Mouse (Mus musculus): ENCODE results near the gene Bard1. TPM values are rescaled to one million over a fixed set of nuclear protein-coding genes. Genes with fewer than 3 reads are reported as not detected.

Bard1 gene
- polyA plus RNA-seq (2015; fragmentation: Nextera tagmentation; extraction: Ambion mirVana), result 1.5 and 1.7 TPM in 2 replicates

- Histone ChIP-seq H3K27me3 (ENCODE audit: insufficient read depth, low read length) (no peaks in the 10 kb centered on the region), H3K36me3 (replicated peaks; ENCODE audit: insufficient read depth, low read length) (no peaks in the 10 kb centered on the region), H3K4me1 (ENCODE audit: insufficient read depth) (peaks cover 23% of the 10 kb centered on the region), H3K27ac (ENCODE audit: low read depth) (peak within 1 kb of the TSS; percentile 88), H3K9me3 (ENCODE audit: low read length) (no peaks in the 10 kb centered on the region), H3K4me2 (ENCODE audit: low read depth, low read length) (peak within 1 kb of the TSS; percentile 82), H3K9ac (replicated peaks) (peak within 1 kb of the TSS; percentile 86), H3K4me3 (ENCODE audit: low read depth, low read length) (peak within 1 kb of the TSS; percentile 98)
- under 1% methylated on average over 69 of the region's 69 CpGs for WGBS (ENCODE audit: insufficient replicate concordance)
- TF ChIP-seq EP300 (IDR thresholded peaks at IDR 0.05; ENCODE audit: low read depth), result 0 out of 2 replicates have a peak, but pooled peaks have one; percentile 33
- TF ChIP-seq CTCF (IDR thresholded peaks at IDR 0.05; ENCODE audit: low read depth), result no peak
- peak; percentile 98 for ATAC-seq
- peak; percentile 98 for DNase-seq
Measured at GRCm38 (mm10) chr1:71102344-71103173, at the start of gene Bard1. TSS of gene Bard1 (minus strand) at chr1:71103146.

- Histone ChIP-seq H3K27ac (ENCODE audit: low read depth) (no peak overlapping the region), H3K36me3 (replicated peaks; ENCODE audit: insufficient read depth, low read length) (no peaks in the 10 kb centered on the region), H3K27me3 (ENCODE audit: insufficient read depth, low read length) (no peaks in the 10 kb centered on the region), H3K4me3 (ENCODE audit: low read depth, low read length) (no peak overlapping the region), H3K9me3 (ENCODE audit: low read length) (no peaks in the 10 kb centered on the region), H3K9ac (replicated peaks) (no peak overlapping the region), H3K4me2 (ENCODE audit: low read depth, low read length) (no peak overlapping the region), H3K4me1 (ENCODE audit: insufficient read depth) (no peaks in the 10 kb centered on the region)
- DNase-seq, result no peak
- ATAC-seq, result no peak
- WGBS (ENCODE audit: insufficient replicate concordance), result 76% methylated on average over 4 of the region's 4 CpGs
- TF ChIP-seq CTCF (IDR thresholded peaks at IDR 0.05; ENCODE audit: low read depth), result no peak
- TF ChIP-seq EP300 (IDR thresholded peaks at IDR 0.05; ENCODE audit: low read depth), result no peak
Measured at GRCm38 (mm10) chr1:71127171-71127570, 24.2 kb upstream of the Bard1 start.

GRCm38 (mm10) chr1:71118511-71118910 lies 15.6 kb upstream of the Bard1 start:
- no peak overlapping the region for H3K27ac ChIP-seq (ENCODE audit: low read depth)
- no peak for TF ChIP-seq EP300 (IDR thresholded peaks at IDR 0.05; ENCODE audit: low read depth)
- no peak for TF ChIP-seq CTCF (IDR thresholded peaks at IDR 0.05; ENCODE audit: low read depth)
- H3K9ac ChIP-seq (replicated peaks), result no peak overlapping the region
- H3K4me3 ChIP-seq (ENCODE audit: low read depth, low read length), result no peak overlapping the region
- no peak overlapping the region for H3K4me2 ChIP-seq (ENCODE audit: low read depth, low read length)
- no peaks in the 10 kb centered on the region for H3K9me3 ChIP-seq (ENCODE audit: low read length)
- no peak for ATAC-seq
- WGBS (ENCODE audit: insufficient replicate concordance), result 70% methylated on average over 2 of the region's 2 CpGs
- H3K4me1 ChIP-seq (ENCODE audit: insufficient read depth), result no peaks in the 10 kb centered on the region
- DNase-seq, result no peak
- no peaks in the 10 kb centered on the region for H3K27me3 ChIP-seq (ENCODE audit: insufficient read depth, low read length)
- H3K36me3 ChIP-seq (replicated peaks; ENCODE audit: insufficient read depth, low read length), result no peaks in the 10 kb centered on the region

GRCm38 (mm10) chr1:71117253-71117652 lies 14.3 kb upstream of the Bard1 start:
- no peak for TF ChIP-seq EP300 (IDR thresholded peaks at IDR 0.05; ENCODE audit: low read depth)
- no peak for TF ChIP-seq CTCF (IDR thresholded peaks at IDR 0.05; ENCODE audit: low read depth)
- DNase-seq, result no peak
- H3K27ac ChIP-seq (ENCODE audit: low read depth), result no peak overlapping the region
- no peaks in the 10 kb centered on the region for H3K36me3 ChIP-seq (replicated peaks; ENCODE audit: insufficient read depth, low read length)
- no peak overlapping the region for H3K4me2 ChIP-seq (ENCODE audit: low read depth, low read length)
- WGBS (ENCODE audit: insufficient replicate concordance), result 72% methylated on average over 4 of the region's 4 CpGs
- H3K4me1 ChIP-seq (ENCODE audit: insufficient read depth), result no peaks in the 10 kb centered on the region
- no peak overlapping the region for H3K9ac ChIP-seq (replicated peaks)
- no peaks in the 10 kb centered on the region for H3K27me3 ChIP-seq (ENCODE audit: insufficient read depth, low read length)
- H3K4me3 ChIP-seq (ENCODE audit: low read depth, low read length), result no peak overlapping the region
- H3K9me3 ChIP-seq (ENCODE audit: low read length), result no peaks in the 10 kb centered on the region
- no peak for ATAC-seq

- Histone ChIP-seq H3K27ac (ENCODE audit: low read depth) (no peak overlapping the region), H3K27me3 (ENCODE audit: insufficient read depth, low read length) (no peaks in the 10 kb centered on the region), H3K9ac (replicated peaks) (no peak overlapping the region), H3K4me3 (ENCODE audit: low read depth, low read length) (no peak overlapping the region), H3K36me3 (replicated peaks; ENCODE audit: insufficient read depth, low read length) (no peaks in the 10 kb centered on the region), H3K4me2 (ENCODE audit: low read depth, low read length) (no peak overlapping the region), H3K4me1 (ENCODE audit: insufficient read depth) (no peaks in the 10 kb centered on the region), H3K9me3 (ENCODE audit: low read length) (no peaks in the 10 kb centered on the region)
- no peak for ATAC-seq
- no peak for DNase-seq
- TF ChIP-seq EP300 (IDR thresholded peaks at IDR 0.05; ENCODE audit: low read depth), result no peak
- no peak for TF ChIP-seq CTCF (IDR thresholded peaks at IDR 0.05; ENCODE audit: low read depth)
- WGBS (ENCODE audit: insufficient replicate concordance), result 46% methylated on average over 2 of the region's 2 CpGs
Measured at GRCm38 (mm10) chr1:71115781-71116180, 12.8 kb upstream of the Bard1 start.

- Histone ChIP-seq H3K4me3 (ENCODE audit: low read depth, low read length) (no peak overlapping the region), H3K4me2 (ENCODE audit: low read depth, low read length) (no peak overlapping the region), H3K9me3 (ENCODE audit: low read length) (no peaks in the 10 kb centered on the region), H3K36me3 (replicated peaks; ENCODE audit: insufficient read depth, low read length) (no peaks in the 10 kb centered on the region), H3K4me1 (ENCODE audit: insufficient read depth) (0 out of 2 replicates have a peak, but pooled peaks cover 3% of the 10 kb centered on the region), H3K27ac (ENCODE audit: low read depth) (no peak overlapping the region), H3K9ac (replicated peaks) (no peak overlapping the region), H3K27me3 (ENCODE audit: insufficient read depth, low read length) (no peaks in the 10 kb centered on the region)
- 86% methylated on average over 10 of the region's 10 CpGs for WGBS (ENCODE audit: insufficient replicate concordance)
- ATAC-seq (no peak), DNase-seq (no peak)
- TF ChIP-seq EP300 (IDR thresholded peaks at IDR 0.05; ENCODE audit: low read depth), result no peak
- TF ChIP-seq CTCF (IDR thresholded peaks at IDR 0.05; ENCODE audit: low read depth), result no peak
Measured at GRCm38 (mm10) chr1:71109858-71110257, 6.9 kb upstream of the Bard1 start.
